Mouse (Mus musculus) granulocyte monocyte progenitor cell, adult 5-6 weeks (primary cell): ENCODE measurements around the gene Arcn1. TPM values are rescaled to one million over a fixed set of nuclear protein-coding genes. Genes with fewer than 3 reads are reported as not detected.

ENCODE experiments used
- ATAC-seq: replicated peaks from 2 replicates; pipeline ENCODE4 v1.8.0; 2016; ENCODE audit warnings: mild to moderate bottlenecking, moderate TSS enrichment, inconsistent platforms; ENCODE audit not compliant: poor library complexity, severe bottlenecking
- total RNA-seq, 2 experiments: library from RNA; stranded (forward) in 1 of 2; stranded (reverse) in 1 of 2; fragments of 200-712, 200-1000 nt in 1 of 2; fragments of >200 nt in 1 of 2; fragmentation: Nextera tagmentation in 1 of 2; gene quantifications; 2 replicates each; pipeline ENCODE4 v1.2.3; 2014 to 2017

Arcn1 gene
- total RNA-seq, 2 experiments from 2014 or later, result 158 to 201 TPM

- ATAC-seq, result no peak
Observed at GRCm38 (mm10) chr9:44697866-44698265, 69.8 kb downstream of the Arcn1 start.

- ATAC-seq, result no peak
Observed at GRCm38 (mm10) chr9:44693071-44693470, 74.6 kb downstream of the Arcn1 start.

GRCm38 (mm10) chr9:44691671-44692520 is 75.7 kb downstream of the Arcn1 start:
- ATAC-seq, result peak; percentile 60

Other genes with a start within 250 kb of the Arcn1 start
- gene Cxcr5, start 206.0 kb downstream of the Arcn1 start, total RNA-seq (2014; fragmentation: Nextera tagmentation), result not detected in 2 replicates
- gene Cxcr5, start 206.0 kb downstream of the Arcn1 start, total RNA-seq (2017), result not detected in 2 replicates
- gene Ddx6, start 163.0 kb downstream of the Arcn1 start, total RNA-seq (2014; fragmentation: Nextera tagmentation), result 72.4 and 75.7 TPM in 2 replicates
- 79.6 and 80.6 TPM in 2 replicates for gene Ddx6, start 163.0 kb downstream of the Arcn1 start, total RNA-seq (2017)
- gene Treh, start 94.6 kb downstream of the Arcn1 start, total RNA-seq (2014; fragmentation: Nextera tagmentation), result not detected in 2 replicates
- gene Treh, start 94.6 kb downstream of the Arcn1 start, total RNA-seq (2017), result not detected in 2 replicates
- gene Phldb1, start 32.6 kb downstream of the Arcn1 start, total RNA-seq (2014; fragmentation: Nextera tagmentation), result 2.5 and 3.6 TPM in 2 replicates
- 1.0 and 3.1 TPM in 2 replicates for gene Phldb1, start 32.6 kb downstream of the Arcn1 start, total RNA-seq (2017)
- 19.8 and 43.7 TPM in 2 replicates for gene Ift46, start 63 bp upstream of the Arcn1 start, total RNA-seq (2014; fragmentation: Nextera tagmentation)
- gene Ift46, start 63 bp upstream of the Arcn1 start, total RNA-seq (2017), result 32.7 and 39.6 TPM in 2 replicates
- 1.6 TPM in 1 of 2 replicates, not detected in the other for gene Tmem25, start 31.5 kb upstream of the Arcn1 start, total RNA-seq (2014; fragmentation: Nextera tagmentation)
- 0.34 TPM in 1 of 2 replicates, not detected in the other for gene Tmem25, start 31.5 kb upstream of the Arcn1 start, total RNA-seq (2017)
- gene Ttc36, start 35.2 kb upstream of the Arcn1 start, total RNA-seq (2014; fragmentation: Nextera tagmentation), result not detected in 2 replicates
- not detected in 2 replicates for gene Ttc36, start 35.2 kb upstream of the Arcn1 start, total RNA-seq (2017)
- 83.6 and 93.1 TPM in 2 replicates for gene Kmt2a, start 113.5 kb upstream of the Arcn1 start, total RNA-seq (2014; fragmentation: Nextera tagmentation)
- 7.4 and 10.8 TPM in 2 replicates for gene Kmt2a, start 113.5 kb upstream of the Arcn1 start, total RNA-seq (2017)
- 710 and 961 TPM in 2 replicates for gene Atp5l, start 152.9 kb upstream of the Arcn1 start, total RNA-seq (2014; fragmentation: Nextera tagmentation)
- gene Atp5l, start 152.9 kb upstream of the Arcn1 start, total RNA-seq (2017), result 149 and 237 TPM in 2 replicates
- gene Ube4a, start 197.8 kb upstream of the Arcn1 start, total RNA-seq (2014; fragmentation: Nextera tagmentation), result 37.9 and 49.8 TPM in 2 replicates
- gene Ube4a, start 197.8 kb upstream of the Arcn1 start, total RNA-seq (2017), result 25.6 and 28.5 TPM in 2 replicates
- not detected in 2 replicates for gene Cd3g, start 212.6 kb upstream of the Arcn1 start, total RNA-seq (2014; fragmentation: Nextera tagmentation)
- not detected in 2 replicates for gene Cd3g, start 212.6 kb upstream of the Arcn1 start, total RNA-seq (2017)
- gene Cd3d, start 213.9 kb upstream of the Arcn1 start, total RNA-seq (2014; fragmentation: Nextera tagmentation), result not detected in 2 replicates
- 0.21 TPM in 1 of 2 replicates, not detected in the other for gene Cd3d, start 213.9 kb upstream of the Arcn1 start, total RNA-seq (2017)
- gene Cd3e, start 241.8 kb upstream of the Arcn1 start, total RNA-seq (2014; fragmentation: Nextera tagmentation), result not detected in 2 replicates
- not detected in 2 replicates for gene Cd3e, start 241.8 kb upstream of the Arcn1 start, total RNA-seq (2017)